Mouse (Mus musculus) small intestine, adult 2 months (tissue): ENCODE results near the gene Adcy1.

Experiments
- CTCF ChIP-seq: fragments of 200-500 bp; IDR thresholded peaks from 2 replicates; pipeline ENCODE4 v1.5.1; 2012; ENCODE audit warnings: low read depth, mild to moderate bottlenecking, control low read depth, inconsistent platforms, low read length, moderate library complexity, mixed read lengths; ENCODE audit not compliant: insufficient replicate concordance, insufficient read length; ENCODE audit errors: extremely low read depth
- POLR2A ChIP-seq: fragments of 200-500 bp; IDR thresholded peaks from 2 replicates; pipeline ENCODE4 v1.6.1; 2012; ENCODE audit warnings: low read depth, mild to moderate bottlenecking, control low read depth, inconsistent platforms, low read length, moderate library complexity

GRCm38 (mm10) chr11:7132736-7133387, 69.6 kb downstream of the Adcy1 start:
- TF ChIP-seq CTCF: no peak
- TF ChIP-seq POLR2A: no peak
